Mouse (Mus musculus) frontal cortex, adult (tissue): Measurements from ENCODE around the gene L3mbtl1.
A peak's percentile ranks its signal among the peaks of the same experiment; 100 is the strongest.

Experiments used
- ATAC-seq: cut with Nextera tagmentation; 2 replicates; pipeline ENCODE4 v1.9.2; 2017; ENCODE audit warnings: mild to moderate bottlenecking, moderate library complexity, mixed read lengths; ENCODE audit not compliant: low TSS enrichment

Gene L3mbtl1

GRCm38 (mm10) chr2:162993881-162994616 is 50.8 kb downstream of the L3mbtl1 start:
- no peak for ATAC-seq

- peak; percentile 83 for ATAC-seq
Observed at GRCm38 (mm10) chr2:162998528-162999230, 55.4 kb downstream of the L3mbtl1 start.

GRCm38 (mm10) chr2:162999744-163000143 is 56.5 kb downstream of the L3mbtl1 start:
- ATAC-seq: no peak

GRCm38 (mm10) chr2:163001071-163001470 is 57.8 kb downstream of the L3mbtl1 start:
- no peak for ATAC-seq

- no peak for ATAC-seq
Observed at GRCm38 (mm10) chr2:163007299-163007698, 64.0 kb downstream of the L3mbtl1 start.

- ATAC-seq: peak; percentile 96
Observed at GRCm38 (mm10) chr2:163016916-163017743, 73.9 kb downstream of the L3mbtl1 start, which contains the start of gene Ift52. Gene Ift52 (plus strand): TSS chr2:163017354.
